Mouse (Mus musculus): ENCODE results near the gene Bicd1. TPM values are rescaled to one million over a fixed set of nuclear protein-coding genes. Genes with fewer than 3 reads are reported as not detected.
A peak's percentile ranks its signal among the peaks of the same experiment; 100 is the strongest.
"Not testable (repeated sequence)": the region's sequence is repeated elsewhere in the genome, so short reads cannot be mapped to it uniquely, and the experiment has no call there.

Gene Bicd1
- 15.5 and 16.5 TPM in 2 replicates for polyA plus RNA-seq (2014; fragmentation: Nextera tagmentation; extraction: Ambion mirVana)

- WGBS = under 1% methylated on average over 30 of the region's 30 CpGs
- peak within 1 kb of the TSS; percentile 81 for H3K4me2 ChIP-seq
- ATAC-seq (ENCODE audit: low FRiP score) (peak; percentile 100), DNase-seq (ENCODE audit: low spot score, missing footprints) (peak; percentile 97)
- H3K4me3 ChIP-seq (ENCODE audit: low read depth, low read length) = peak within 1 kb of the TSS; percentile 71
- H3K36me3 ChIP-seq (ENCODE audit: control insufficient read depth, insufficient read depth, low read length) = no peaks in the 10 kb centered on the region
- peak within 1 kb of the TSS; percentile 83 for H3K27ac ChIP-seq (ENCODE audit: low read depth, low read length)
- H3K27me3 ChIP-seq (ENCODE audit: control insufficient read depth, insufficient read depth, low read length) = no peaks in the 10 kb centered on the region
- peaks cover 4% of the 10 kb centered on the region; the same call in 1 of the 2 replicates for H3K4me1 ChIP-seq (ENCODE audit: control insufficient read depth, insufficient read depth, low read length)
- H3K9me3 ChIP-seq (ENCODE audit: control insufficient read depth, low read length) = no peaks in the 10 kb centered on the region
- peak within 1 kb of the TSS; percentile 88 for H3K9ac ChIP-seq (ENCODE audit: low read length)
Measured at GRCm38 (mm10) chr6:149408833-149409332, at the start of gene Bicd1. Bicd1 (plus strand) TSS chr6:149408886.

GRCm38 (mm10) chr6:149362533-149362932, 46.2 kb upstream of the Bicd1 start:
- H3K27me3 ChIP-seq (ENCODE audit: control insufficient read depth, insufficient read depth, low read length) = not testable (repeated sequence)

GRCm38 (mm10) chr6:149365975-149366374, 42.7 kb upstream of the Bicd1 start:
- not testable (repeated sequence) for H3K9me3 ChIP-seq (ENCODE audit: control insufficient read depth, low read length); H3K9ac ChIP-seq (ENCODE audit: low read length); H3K36me3 ChIP-seq (ENCODE audit: control insufficient read depth, insufficient read depth, low read length); H3K27ac ChIP-seq (ENCODE audit: low read depth, low read length); H3K4me1 ChIP-seq (ENCODE audit: control insufficient read depth, insufficient read depth, low read length); DNase-seq (ENCODE audit: low spot score, missing footprints); H3K27me3 ChIP-seq (ENCODE audit: control insufficient read depth, insufficient read depth, low read length); H3K4me3 ChIP-seq (ENCODE audit: low read depth, low read length); H3K4me2 ChIP-seq
- WGBS = 88% methylated on average over 2 of the region's 2 CpGs
- 0 out of 2 replicates have a peak, but pooled peaks have one; percentile 33 for ATAC-seq (ENCODE audit: low FRiP score)

More at GRCm38 (mm10) chr6:149362533-149362932, 46.2 kb upstream of the Bicd1 start:
- not testable (repeated sequence) for H3K36me3 ChIP-seq (ENCODE audit: control insufficient read depth, insufficient read depth, low read length); H3K4me3 ChIP-seq (ENCODE audit: low read depth, low read length); H3K9ac ChIP-seq (ENCODE audit: low read length); H3K27ac ChIP-seq (ENCODE audit: low read depth, low read length); H3K4me2 ChIP-seq; H3K4me1 ChIP-seq (ENCODE audit: control insufficient read depth, insufficient read depth, low read length); H3K9me3 ChIP-seq (ENCODE audit: control insufficient read depth, low read length); DNase-seq (ENCODE audit: low spot score, missing footprints); ATAC-seq (ENCODE audit: low FRiP score)
- WGBS = 96% methylated on average over 19 of the region's 20 CpGs

- Histone ChIP-seq H3K27me3 (ENCODE audit: control insufficient read depth, insufficient read depth, low read length) (no peaks in the 10 kb centered on the region), H3K4me1 (ENCODE audit: control insufficient read depth, insufficient read depth, low read length) (no peaks in the 10 kb centered on the region), H3K36me3 (ENCODE audit: control insufficient read depth, insufficient read depth, low read length) (no peaks in the 10 kb centered on the region), H3K4me3 (ENCODE audit: low read depth, low read length) (no peak overlapping the region), H3K9ac (ENCODE audit: low read length) (no peak overlapping the region), H3K27ac (ENCODE audit: low read depth, low read length) (no peak overlapping the region), H3K4me2 (no peak overlapping the region), H3K9me3 (ENCODE audit: control insufficient read depth, low read length) (no peaks in the 10 kb centered on the region)
- ATAC-seq (ENCODE audit: low FRiP score) (no peak), DNase-seq (ENCODE audit: low spot score, missing footprints) (no peak)
- WGBS = 94% methylated on average over 2 of the region's 2 CpGs
Measured at GRCm38 (mm10) chr6:149366403-149366802, 42.3 kb upstream of the Bicd1 start.

GRCm38 (mm10) chr6:149374986-149375457, 33.7 kb upstream of the Bicd1 start:
- no peaks in the 10 kb centered on the region for H3K36me3 ChIP-seq (ENCODE audit: control insufficient read depth, insufficient read depth, low read length)
- peak; percentile 48; the same call in 1 of the 2 replicates for ATAC-seq (ENCODE audit: low FRiP score)
- DNase-seq (ENCODE audit: low spot score, missing footprints) = no peak
- no peak overlapping the region for H3K27ac ChIP-seq (ENCODE audit: low read depth, low read length)
- H3K27me3 ChIP-seq (ENCODE audit: control insufficient read depth, insufficient read depth, low read length) = no peaks in the 10 kb centered on the region
- no peak overlapping the region for H3K9ac ChIP-seq (ENCODE audit: low read length)
- no peaks in the 10 kb centered on the region for H3K4me1 ChIP-seq (ENCODE audit: control insufficient read depth, insufficient read depth, low read length)
- 74% methylated on average over 2 of the region's 2 CpGs for WGBS
- H3K4me3 ChIP-seq (ENCODE audit: low read depth, low read length) = no peak overlapping the region
- no peak overlapping the region for H3K4me2 ChIP-seq
- H3K9me3 ChIP-seq (ENCODE audit: control insufficient read depth, low read length) = no peaks in the 10 kb centered on the region

GRCm38 (mm10) chr6:149383531-149383930, 25.2 kb upstream of the Bicd1 start:
- WGBS = 89% methylated on average over 2 of the region's 2 CpGs
- H3K4me3 ChIP-seq (ENCODE audit: low read depth, low read length) = no peak overlapping the region
- no peak for ATAC-seq (ENCODE audit: low FRiP score)

GRCm38 (mm10) chr6:149386389-149386788, 22.3 kb upstream of the Bicd1 start:
- Histone ChIP-seq H3K4me1 (ENCODE audit: control insufficient read depth, insufficient read depth, low read length) (no peaks in the 10 kb centered on the region), H3K4me2 (no peak overlapping the region), H3K9ac (ENCODE audit: low read length) (no peak overlapping the region), H3K9me3 (ENCODE audit: control insufficient read depth, low read length) (no peaks in the 10 kb centered on the region), H3K27me3 (ENCODE audit: control insufficient read depth, insufficient read depth, low read length) (no peaks in the 10 kb centered on the region), H3K27ac (ENCODE audit: low read depth, low read length) (no peak overlapping the region), H3K36me3 (ENCODE audit: control insufficient read depth, insufficient read depth, low read length) (no peaks in the 10 kb centered on the region), H3K4me3 (ENCODE audit: low read depth, low read length) (no peak overlapping the region)
- WGBS = 52% methylated on average over 3 of the region's 3 CpGs
- no peak for DNase-seq (ENCODE audit: low spot score, missing footprints)
- ATAC-seq (ENCODE audit: low FRiP score) = no peak

More at GRCm38 (mm10) chr6:149383531-149383930, 25.2 kb upstream of the Bicd1 start:
- H3K4me2 ChIP-seq = no peak overlapping the region
- H3K9me3 ChIP-seq (ENCODE audit: control insufficient read depth, low read length) = no peaks in the 10 kb centered on the region
- DNase-seq (ENCODE audit: low spot score, missing footprints) = no peak
- no peaks in the 10 kb centered on the region for H3K4me1 ChIP-seq (ENCODE audit: control insufficient read depth, insufficient read depth, low read length)
- no peaks in the 10 kb centered on the region for H3K27me3 ChIP-seq (ENCODE audit: control insufficient read depth, insufficient read depth, low read length)
- H3K36me3 ChIP-seq (ENCODE audit: control insufficient read depth, insufficient read depth, low read length) = no peaks in the 10 kb centered on the region
- no peak overlapping the region for H3K27ac ChIP-seq (ENCODE audit: low read depth, low read length)
- no peak overlapping the region for H3K9ac ChIP-seq (ENCODE audit: low read length)

- not testable (repeated sequence) for H3K9me3 ChIP-seq (ENCODE audit: control insufficient read depth, low read length); ATAC-seq (ENCODE audit: low FRiP score); H3K36me3 ChIP-seq (ENCODE audit: control insufficient read depth, insufficient read depth, low read length); H3K27ac ChIP-seq (ENCODE audit: low read depth, low read length); DNase-seq (ENCODE audit: low spot score, missing footprints); H3K9ac ChIP-seq (ENCODE audit: low read length); H3K4me1 ChIP-seq (ENCODE audit: control insufficient read depth, insufficient read depth, low read length); H3K27me3 ChIP-seq (ENCODE audit: control insufficient read depth, insufficient read depth, low read length); H3K4me3 ChIP-seq (ENCODE audit: low read depth, low read length); H3K4me2 ChIP-seq
- WGBS = 89% methylated on average over 2 of the region's 2 CpGs
Measured at GRCm38 (mm10) chr6:149389626-149390025, 19.1 kb upstream of the Bicd1 start.

- Histone ChIP-seq H3K36me3 (ENCODE audit: control insufficient read depth, insufficient read depth, low read length) (no peaks in the 10 kb centered on the region), H3K4me1 (ENCODE audit: control insufficient read depth, insufficient read depth, low read length) (no peaks in the 10 kb centered on the region), H3K4me2 (no peak overlapping the region), H3K27ac (ENCODE audit: low read depth, low read length) (no peak overlapping the region), H3K9ac (ENCODE audit: low read length) (no peak overlapping the region), H3K4me3 (ENCODE audit: low read depth, low read length) (no peak overlapping the region), H3K9me3 (ENCODE audit: control insufficient read depth, low read length) (no peaks in the 10 kb centered on the region), H3K27me3 (ENCODE audit: control insufficient read depth, insufficient read depth, low read length) (no peaks in the 10 kb centered on the region)
- DNase-seq (ENCODE audit: low spot score, missing footprints) (no peak), ATAC-seq (ENCODE audit: low FRiP score) (no peak)
Measured at GRCm38 (mm10) chr6:149399396-149399795, 9.3 kb upstream of the Bicd1 start.
